Mouse (Mus musculus) forebrain, embryonic 11.5 days (tissue): ENCODE measurements around the gene Rxra. TPM values are rescaled to one million over a fixed set of nuclear protein-coding genes. Genes with fewer than 3 reads are reported as not detected.

Source experiments
- ATAC-seq: fragments of 200-750 bp; cut with Nextera tagmentation; replicated peaks from 2 replicates; pipeline ENCODE4 v1.8.0; 2017; ENCODE audit warnings: moderate TSS enrichment; ENCODE audit not compliant: low FRiP score
- DNase-seq: peaks from one replicate; pipeline ENCODE4 v3.0.0-alpha.2; 2017; ENCODE audit warnings: low spot score
- H3K27ac ChIP-seq: fragments of 300-500 bp; sonication (generic); 2 replicates; pipeline ENCODE4 v1.5.1; 2014; ENCODE audit warnings: low read depth, low read length
- H3K27me3 ChIP-seq: fragments of 300-500 bp; sonication (generic); 2 replicates; pipeline ENCODE4 v1.6.1; 2014; ENCODE audit warnings: mild to moderate bottlenecking, low read length, mixed read lengths; ENCODE audit not compliant: control insufficient read depth, insufficient read depth
- H3K36me3 ChIP-seq: fragments of 300-500 bp; sonication (generic); 2 replicates; pipeline ENCODE4 v1.6.1; 2014; ENCODE audit warnings: mild to moderate bottlenecking, low read length, moderate library complexity, mixed read lengths; ENCODE audit not compliant: control insufficient read depth, insufficient read depth
- H3K4me1 ChIP-seq: fragments of 300-500 bp; sonication (generic); replicated peaks from 2 replicates; pipeline ENCODE4 v1.6.1; 2014; ENCODE audit warnings: low read length, mixed read lengths; ENCODE audit not compliant: control insufficient read depth, insufficient read depth
- H3K4me2 ChIP-seq: fragments of 300-500 bp; sonication (generic); 2 replicates; pipeline ENCODE4 v1.6.1; 2014; ENCODE audit warnings: low read depth, mild to moderate bottlenecking, low read length, moderate library complexity, mixed read lengths; ENCODE audit not compliant: severe bottlenecking
- H3K4me3 ChIP-seq: fragments of 300-500 bp; sonication (generic); 2 replicates; pipeline ENCODE4 v1.5.1; 2014; ENCODE audit warnings: low read depth, low read length
- H3K9ac ChIP-seq: fragments of 300-500 bp; sonication (generic); 2 replicates; pipeline ENCODE4 v1.6.1; 2014; ENCODE audit warnings: low read length
- H3K9me3 ChIP-seq: fragments of 300-500 bp; sonication (generic); 2 replicates; pipeline ENCODE4 v1.6.1; 2016; ENCODE audit warnings: low read length, mixed read lengths; ENCODE audit not compliant: control insufficient read depth
- WGBS: fragments of 180-500 bp; shearing (Covaris S2); extraction: QIAGEN DNeasy Blood & Tissue Kit; methylation state at CpG from one replicate; pipeline ENCODE4 v1.1.7; 2014; 5-methylcytosine and 5-hydroxymethylcytosine counted together
- polyA plus RNA-seq: library from polyadenylated mRNA; unstranded; fragments of >200 nt; fragmentation: Nextera tagmentation; extraction: Ambion mirVana; gene quantifications from 2 replicates; pipeline ENCODE4 v1.2.1, GENCODE M21; 2014

Rxra gene
- polyA plus RNA-seq: 6.5 and 6.9 TPM in 2 replicates

- ATAC-seq: peak; percentile 4; the same call in 1 of the 2 replicates
These were observed at the start of gene Rxra for GRCm38 (mm10) chr2:27676106-27676477. Gene Rxra (plus strand): TSS chr2:27676440.

GRCm38 (mm10) chr2:27626604-27627003, 49.6 kb upstream of the Rxra start:
- WGBS: 61% methylated on average over 1 of the region's 1 CpGs
- Histone ChIP-seq H3K9ac (no peak overlapping the region), H3K27ac (no peak overlapping the region), H3K4me1 (no peaks in the 10 kb centered on the region), H3K9me3 (no peaks in the 10 kb centered on the region), H3K36me3 (no peaks in the 10 kb centered on the region), H3K27me3 (peaks cover 2% of the 10 kb centered on the region; the same call in 1 of the 2 replicates), H3K4me2 (no peak overlapping the region), H3K4me3 (no peak overlapping the region)
- ATAC-seq (no peak), DNase-seq (no peak)

More at GRCm38 (mm10) chr2:27676106-27676477, at the start of gene Rxra:
- H3K4me1 ChIP-seq: peaks cover 31% of the 10 kb centered on the region
- no peaks in the 10 kb centered on the region; the same call in 1 of the 2 replicates for H3K27me3 ChIP-seq
- H3K9me3 ChIP-seq: no peaks in the 10 kb centered on the region
- no peaks in the 10 kb centered on the region for H3K36me3 ChIP-seq
- no peak for DNase-seq
- H3K4me3 ChIP-seq: peak within 1 kb of the TSS; percentile 88
- peak within 1 kb of the TSS; percentile 90 for H3K27ac ChIP-seq
- H3K9ac ChIP-seq: peak within 1 kb of the TSS; percentile 92
- 4% methylated on average over 16 of the region's 16 CpGs for WGBS
- peak within 1 kb of the TSS; percentile 95 for H3K4me2 ChIP-seq

- ATAC-seq (no peak), DNase-seq (no peak)
- H3K9me3 ChIP-seq: no peaks in the 10 kb centered on the region
- no peaks in the 10 kb centered on the region for H3K36me3 ChIP-seq
- H3K27ac ChIP-seq: no peak overlapping the region
- H3K9ac ChIP-seq: no peak overlapping the region
- 83% methylated on average over 3 of the region's 3 CpGs for WGBS
- H3K4me3 ChIP-seq: no peak overlapping the region
- H3K4me1 ChIP-seq: no peaks in the 10 kb centered on the region
- no peak overlapping the region for H3K4me2 ChIP-seq
- 0 out of 2 replicates have a peak, but pooled peaks cover 2% of the 10 kb centered on the region for H3K27me3 ChIP-seq
These were observed 45.5 kb upstream of the Rxra start for GRCm38 (mm10) chr2:27630601-27631285.

GRCm38 (mm10) chr2:27633471-27633870, 42.8 kb upstream of the Rxra start:
- H3K9me3 ChIP-seq: no peaks in the 10 kb centered on the region
- no peak overlapping the region for H3K9ac ChIP-seq
- no peaks in the 10 kb centered on the region for H3K36me3 ChIP-seq
- DNase-seq: no peak
- no peaks in the 10 kb centered on the region for H3K27me3 ChIP-seq
- no peak for ATAC-seq
- 71% methylated on average over 2 of the region's 2 CpGs for WGBS
- H3K27ac ChIP-seq: no peak overlapping the region
- H3K4me3 ChIP-seq: no peak overlapping the region
- no peak overlapping the region for H3K4me2 ChIP-seq
- H3K4me1 ChIP-seq: no peaks in the 10 kb centered on the region

- no peak overlapping the region for H3K4me3 ChIP-seq
- H3K4me1 ChIP-seq: no peaks in the 10 kb centered on the region
- ATAC-seq (no peak), DNase-seq (no peak)
- no peak overlapping the region for H3K27ac ChIP-seq
- no peak overlapping the region for H3K4me2 ChIP-seq
- H3K9me3 ChIP-seq: no peaks in the 10 kb centered on the region
- H3K27me3 ChIP-seq: no peaks in the 10 kb centered on the region
- no peak overlapping the region for H3K9ac ChIP-seq
- no peaks in the 10 kb centered on the region for H3K36me3 ChIP-seq
- 75% methylated on average over 1 of the region's 1 CpGs for WGBS
These were observed 42.2 kb upstream of the Rxra start for GRCm38 (mm10) chr2:27634018-27634417.

- no peak for DNase-seq
- H3K9ac ChIP-seq: no peak overlapping the region
- H3K27ac ChIP-seq: no peak overlapping the region
- no peak for ATAC-seq
- no peaks in the 10 kb centered on the region for H3K36me3 ChIP-seq
- H3K4me2 ChIP-seq: no peak overlapping the region
- no peaks in the 10 kb centered on the region for H3K9me3 ChIP-seq
- no peaks in the 10 kb centered on the region for H3K4me1 ChIP-seq
- no peaks in the 10 kb centered on the region for H3K27me3 ChIP-seq
- H3K4me3 ChIP-seq: no peak overlapping the region
- WGBS: 75% methylated on average over 13 of the region's 13 CpGs
These were observed 41.0 kb upstream of the Rxra start for GRCm38 (mm10) chr2:27635147-27635738.

GRCm38 (mm10) chr2:27636796-27637195, 39.4 kb upstream of the Rxra start:
- WGBS: 84% methylated on average over 1 of the region's 1 CpGs
- DNase-seq: no peak
- H3K4me3 ChIP-seq: no peak overlapping the region
- H3K36me3 ChIP-seq: no peaks in the 10 kb centered on the region
- no peak overlapping the region for H3K4me2 ChIP-seq
- H3K4me1 ChIP-seq: no peaks in the 10 kb centered on the region
- H3K27ac ChIP-seq: no peak overlapping the region
- no peak overlapping the region for H3K9ac ChIP-seq
- H3K27me3 ChIP-seq: no peaks in the 10 kb centered on the region
- no peaks in the 10 kb centered on the region for H3K9me3 ChIP-seq
- no peak for ATAC-seq

GRCm38 (mm10) chr2:27637281-27637896, 38.9 kb upstream of the Rxra start:
- no peaks in the 10 kb centered on the region for H3K36me3 ChIP-seq
- H3K9me3 ChIP-seq: no peaks in the 10 kb centered on the region
- DNase-seq (no peak), ATAC-seq (no peak)
- no peaks in the 10 kb centered on the region for H3K27me3 ChIP-seq
- no peaks in the 10 kb centered on the region for H3K4me1 ChIP-seq
- H3K4me3 ChIP-seq: no peak overlapping the region
- no peak overlapping the region for H3K4me2 ChIP-seq
- H3K9ac ChIP-seq: no peak overlapping the region
- no peak overlapping the region for H3K27ac ChIP-seq
- 88% methylated on average over 8 of the region's 8 CpGs for WGBS
